Mouse (Mus musculus) lung, postnatal 36 days (tissue): Measurements from ENCODE around the gene Olfr643.
"Not testable (repeated sequence)": the region's sequence is repeated elsewhere in the genome, so short reads cannot be mapped to it uniquely, and the experiment has no call there.

Experiments used
- DNase-seq: peaks from one replicate; pipeline ENCODE4 v3.0.0; 2022; ENCODE audit warnings: mixed read lengths

Gene Olfr643

GRCm38 (mm10) chr7:104017203-104017602 is 120.0 kb downstream of the Olfr643 start, which contains the start of gene Olfr639:
Olfr639 (minus strand) TSS chr7:104017303.
- no peak for DNase-seq

GRCm38 (mm10) chr7:103999124-103999523 is 138.1 kb downstream of the Olfr643 start:
- no peak for DNase-seq

GRCm38 (mm10) chr7:103998446-103998845 is 138.8 kb downstream of the Olfr643 start, which contains the start of gene Olfr638:
Olfr638 (plus strand) TSS chr7:103998746.
- DNase-seq: no peak

- no peak for DNase-seq
Observed at GRCm38 (mm10) chr7:103971782-103972181, 165.4 kb downstream of the Olfr643 start.

GRCm38 (mm10) chr7:103970852-103971251 is 166.4 kb downstream of the Olfr643 start, which contains the start of gene Olfr635:
Olfr635 (plus strand) TSS chr7:103971152.
- no peak for DNase-seq

- DNase-seq: not testable (repeated sequence)
Observed at GRCm38 (mm10) chr7:103966873-103967272, 170.3 kb downstream of the Olfr643 start.
